17 mouse cellular contexts compared by ENCODE assay signal in genomic region chr14:61696290-61696842, GRCm38 (mm10).
"Had no signal": no experiment of that assay in that cellular context is flagged by ENCODE, and none has a peak within 500 bp of the region (broad histone marks: within the 10 kb centered on the region; RNA-seq: fewer than 3 reads in every experiment).

No protein-coding gene starts in this region.

- H3K9ac ChIP-seq: limb, embryonic 15.5 days; liver, embryonic 14.5 days; neural tube, embryonic 13.5 days had no signal

- DNase-seq: kidney, adult 11 months; kidney, adult 9 months; kidney, postnatal 36 days; layer of hippocampus, adult 9-11 months; layer of hippocampus, postnatal 36 days; lung, adult 2 months; lung, postnatal 10 days; midbrain, embryonic 14.5 days; right cerebral cortex, adult 18-20 months; right cerebral cortex, postnatal 25 days; thymus, adult 18-20 months; thymus, postnatal 14 days had no signal

- H3K27me3 ChIP-seq: limb, embryonic 15.5 days had no signal

- H3K4me2 ChIP-seq: limb, embryonic 15.5 days; neural tube, embryonic 13.5 days had no signal

- H3K27ac ChIP-seq: kidney, postnatal 0 days; liver, embryonic 14.5 days; midbrain, embryonic 10.5 days; neural tube, embryonic 13.5 days had no signal

- H3K36me3 ChIP-seq: limb, embryonic 15.5 days; midbrain, embryonic 10.5 days; neural tube, embryonic 13.5 days had no signal

- H3K4me3 ChIP-seq: limb, embryonic 15.5 days; midbrain, embryonic 10.5 days; neural tube, embryonic 13.5 days had no signal

- H3K4me1 ChIP-seq: neural tube, embryonic 13.5 days had no signal

- H3K9me3 ChIP-seq: limb, embryonic 15.5 days; midbrain, embryonic 10.5 days; neural tube, embryonic 13.5 days had no signal
